Mouse (Mus musculus): ENCODE results near the gene Krtap10-4.
"Not testable (repeated sequence)": the region's sequence is repeated elsewhere in the genome, so short reads cannot be mapped to it uniquely, and the experiment has no call there.

The Krtap10-4 gene

DNA sequence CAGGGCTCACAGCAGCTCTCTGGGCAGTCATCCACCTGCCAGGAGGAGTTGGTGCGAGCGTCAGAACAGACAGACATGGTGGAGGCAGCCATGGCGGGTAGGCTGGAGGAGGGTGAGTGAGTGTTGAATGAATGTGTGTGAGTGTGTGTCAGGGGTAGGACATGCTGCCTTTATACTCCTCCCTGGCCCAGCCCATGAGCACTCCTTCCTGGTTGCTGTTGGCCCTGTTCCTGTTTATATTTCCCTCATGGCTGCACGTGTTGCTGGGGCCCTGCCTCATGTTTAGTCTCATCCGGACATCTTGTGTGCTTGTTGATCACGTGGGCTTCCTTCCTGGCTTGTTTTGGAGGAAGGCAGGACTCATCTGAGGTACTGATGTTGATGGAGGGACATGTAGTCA, at the start of gene Krtap10-4:
Krtap10-4 (minus strand) TSS at position 145 of the 400 bp plus-strand sequence.
- no peak for DNase-seq (ENCODE audit: low read depth)

DNA sequence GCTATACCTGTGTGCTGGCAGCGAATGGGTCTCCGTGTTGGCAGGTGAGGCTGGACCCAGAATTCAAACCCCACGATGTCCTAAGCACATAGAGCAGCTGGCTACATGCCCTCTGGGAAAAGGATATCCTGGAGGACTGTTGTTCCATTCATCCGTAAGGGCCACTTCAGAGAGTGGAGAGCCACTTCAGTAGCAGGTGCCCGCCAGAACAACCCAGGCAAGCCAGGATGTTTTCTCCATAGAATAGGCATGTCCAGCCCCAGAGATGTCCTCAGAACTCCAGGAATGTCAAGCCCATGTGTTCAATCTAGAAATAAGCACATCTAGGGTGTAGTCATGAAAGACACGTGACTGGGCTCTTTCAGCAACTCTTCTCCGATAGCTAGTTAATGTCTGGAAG, 42.8 kb upstream of the Krtap10-4 start:
- no peak for DNase-seq (ENCODE audit: low read depth)

DNA sequence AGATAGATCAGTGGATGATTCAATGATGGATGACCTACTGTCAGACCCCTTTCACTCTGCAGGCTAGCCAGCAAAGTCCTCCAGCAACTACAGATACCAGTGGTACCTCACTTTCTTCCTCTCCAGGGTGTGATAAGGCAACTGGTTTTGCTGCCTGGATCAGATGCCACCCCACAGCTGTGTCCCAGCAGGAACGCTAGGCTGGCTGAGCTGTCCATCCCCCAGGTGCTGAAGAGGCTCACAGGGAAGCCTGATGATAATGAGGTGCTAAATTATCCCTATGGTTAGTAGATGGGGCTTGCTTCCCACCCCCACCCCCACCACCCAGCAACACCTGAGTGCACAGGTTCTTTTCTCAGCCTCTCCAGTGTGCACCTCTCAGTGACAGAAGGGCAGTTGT, 40.7 kb upstream of the Krtap10-4 start:
- no peak for DNase-seq (ENCODE audit: low read depth)

DNA sequence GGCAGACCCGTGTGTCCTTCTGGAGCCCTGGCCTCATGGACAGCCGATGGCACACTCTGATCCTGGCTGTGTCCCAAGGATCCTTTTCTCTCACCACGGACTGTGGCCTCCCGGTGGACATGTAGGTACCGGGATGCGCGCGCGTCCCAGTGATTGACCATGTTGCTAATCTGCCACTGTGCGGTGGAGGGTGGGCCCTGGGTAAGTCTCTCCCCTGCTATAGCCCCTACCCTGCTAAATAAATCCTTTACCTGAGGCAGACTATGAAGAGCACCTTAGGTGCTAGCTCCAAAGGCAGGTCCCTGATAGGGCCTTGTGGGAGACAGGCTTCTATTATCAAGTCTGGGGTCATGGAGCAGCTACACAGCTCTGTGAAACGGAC, 37.9 kb upstream of the Krtap10-4 start:
- no peak for DNase-seq (ENCODE audit: low read depth)

DNA sequence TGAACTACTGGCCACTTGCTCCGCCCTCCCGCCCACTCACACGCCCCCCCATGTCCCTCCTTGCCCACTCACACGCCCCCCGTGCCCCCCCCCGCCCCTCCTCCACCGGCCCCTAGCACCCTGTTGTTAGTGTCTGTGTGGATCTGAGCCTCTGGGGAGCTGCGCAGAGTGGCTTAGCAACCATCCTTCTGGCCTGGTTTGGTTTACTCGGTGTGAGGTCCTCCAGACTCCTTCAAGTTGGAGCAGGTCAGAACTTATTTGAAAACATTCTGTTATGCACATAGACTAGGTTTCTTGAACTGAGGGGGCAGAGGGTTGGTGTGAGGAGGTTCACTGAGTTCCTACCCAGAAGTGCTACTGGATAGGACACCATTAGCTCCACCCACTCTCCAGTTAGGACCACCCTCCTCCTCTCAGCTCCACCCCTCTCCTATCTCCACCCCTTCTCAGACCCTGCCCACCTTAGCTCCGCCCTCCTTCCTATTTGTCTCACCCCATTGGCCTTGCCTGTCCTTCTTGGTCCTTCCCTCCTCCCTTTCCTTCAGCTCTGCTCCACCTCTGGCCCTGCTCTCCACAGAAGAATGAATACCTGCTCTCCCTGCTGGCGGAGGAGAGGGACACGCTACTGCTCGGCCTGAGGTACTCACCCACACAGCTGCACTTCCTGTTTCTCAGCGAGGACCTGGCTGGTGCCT, 37.3 kb upstream of the Krtap10-4 start:
- DNase-seq (ENCODE audit: low read depth): peak; percentile 50

DNA sequence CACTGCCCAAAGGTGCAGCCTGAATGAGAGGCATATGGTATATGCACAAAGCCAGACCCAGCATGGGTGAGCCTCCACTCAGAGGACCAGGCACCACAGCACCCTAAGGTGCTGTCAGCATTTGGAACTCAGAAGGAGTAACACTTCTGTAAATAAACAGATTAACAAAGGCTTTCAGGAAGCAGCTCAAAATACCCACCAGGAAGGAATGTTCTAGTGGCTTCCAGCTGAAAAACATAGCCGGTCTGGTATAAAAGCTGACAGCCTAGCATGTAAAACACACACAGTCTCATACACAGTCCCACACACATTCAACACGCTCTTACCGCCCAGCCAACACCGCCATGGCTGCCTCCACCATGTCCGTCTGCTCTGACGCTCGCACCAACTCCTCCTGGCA, 34.8 kb upstream of the Krtap10-4 start, which contains the start of gene Gm3285:
Gm3285 (plus strand) TSS at position 301 of the 400 bp plus-strand sequence.
- DNase-seq (ENCODE audit: low read depth): no peak

DNA sequence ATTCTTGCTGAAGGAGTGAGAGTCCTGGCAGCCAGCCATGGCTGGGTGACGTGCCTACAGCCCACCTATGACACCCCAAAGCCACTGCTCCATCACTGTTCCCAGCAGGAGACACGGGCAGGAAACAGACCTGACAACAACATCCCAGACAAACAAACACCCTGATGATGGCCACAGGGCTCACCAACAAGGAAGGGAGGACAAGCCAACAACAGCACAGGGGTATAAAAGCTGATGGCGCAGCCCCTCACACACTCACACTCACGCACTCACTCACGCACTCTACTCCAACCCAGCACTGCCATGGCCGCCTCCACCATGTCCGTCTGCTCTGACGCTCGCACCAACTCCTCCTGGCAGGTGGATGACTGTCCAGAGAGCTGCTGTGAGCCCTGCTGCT, 25.7 kb upstream of the Krtap10-4 start, which contains the start of gene Gm10318:
Gm10318 (plus strand) TSS at position 301 of the 400 bp plus-strand sequence.
- no peak for DNase-seq (ENCODE audit: low read depth)

DNA sequence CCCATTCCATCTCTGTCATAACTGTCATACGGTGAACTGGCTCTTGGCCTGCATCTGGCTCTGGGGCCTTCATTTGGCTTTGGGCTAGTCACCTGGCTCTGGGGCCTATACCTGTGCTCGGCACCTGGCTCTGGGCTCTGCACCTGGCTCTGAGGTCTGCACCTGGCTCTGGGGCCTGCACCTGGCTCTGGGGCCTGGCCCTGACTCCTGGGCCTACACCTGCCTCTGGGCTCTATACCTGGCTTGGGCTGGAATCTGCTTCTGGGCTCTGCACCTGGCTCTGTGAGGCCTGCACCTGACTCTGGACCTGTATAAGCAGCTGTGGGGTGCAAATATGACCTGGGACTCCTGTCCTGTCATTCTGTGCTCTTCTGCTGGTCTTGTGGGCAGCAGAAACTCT, 20.6 kb upstream of the Krtap10-4 start:
- DNase-seq (ENCODE audit: low read depth): no peak

DNA sequence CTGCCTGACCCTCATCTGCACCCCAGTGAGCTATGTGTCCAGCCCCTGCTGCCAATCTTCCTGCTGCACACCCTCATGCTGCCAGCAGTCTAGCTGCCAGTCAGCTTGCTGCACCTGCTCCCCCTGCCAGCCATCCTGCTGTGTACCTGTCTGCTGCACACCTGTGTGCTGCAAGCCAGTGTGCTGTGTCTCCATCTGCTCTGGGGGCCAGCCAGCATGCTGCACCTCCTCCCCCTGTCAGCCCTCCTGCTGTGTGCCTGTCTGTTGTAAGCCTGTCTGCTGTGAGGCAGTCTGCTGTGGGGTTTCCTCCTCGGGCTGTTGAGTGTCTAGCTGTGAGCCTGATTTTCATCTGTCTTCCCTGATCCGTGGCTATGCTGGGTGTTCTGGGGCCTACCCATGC, 20.1 kb upstream of the Krtap10-4 start:
- no peak for DNase-seq (ENCODE audit: low read depth)

DNA sequence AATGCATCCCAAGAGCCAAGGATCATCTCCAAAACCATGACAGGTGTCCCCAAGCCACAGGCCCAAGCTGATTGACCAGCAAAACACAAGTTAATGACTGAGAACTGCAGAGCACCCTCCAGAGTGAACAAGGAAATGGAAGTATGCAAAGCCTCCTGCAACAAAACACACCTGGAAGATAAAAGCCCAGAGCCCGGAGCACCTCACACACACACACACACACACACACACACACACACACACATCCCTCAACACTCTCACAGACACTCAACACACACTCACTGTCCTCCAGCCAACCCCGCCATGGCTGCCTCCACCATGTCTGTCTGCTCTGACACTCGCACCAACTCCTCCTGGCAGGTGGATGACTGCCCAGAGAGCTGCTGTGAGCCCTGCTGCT, 19.6 kb upstream of the Krtap10-4 start, which contains the start of gene Gm36176:
Gm36176 (plus strand) TSS at position 301 of the 400 bp plus-strand sequence.
- no peak for DNase-seq (ENCODE audit: low read depth)

DNA sequence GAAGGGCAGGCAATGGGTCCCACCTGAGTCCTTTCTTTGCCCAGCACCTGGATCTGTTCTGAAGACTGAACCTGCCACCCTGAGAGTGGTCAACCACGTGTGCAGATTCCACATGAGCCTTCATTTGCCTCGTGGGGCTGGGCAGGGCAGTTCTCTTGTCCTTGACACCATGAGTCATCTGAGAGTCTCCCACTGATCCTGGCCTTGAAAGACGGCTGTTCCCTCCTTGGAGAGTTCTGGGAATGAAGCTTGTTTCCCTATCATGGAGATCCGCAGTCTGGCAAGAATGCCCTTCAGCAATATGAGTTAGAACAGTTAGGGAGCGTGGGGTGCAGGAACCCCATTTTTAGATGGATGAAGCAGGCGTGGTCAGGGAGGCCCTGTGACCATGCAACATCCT, 12.1 kb upstream of the Krtap10-4 start:
- DNase-seq (ENCODE audit: low read depth): no peak

DNA sequence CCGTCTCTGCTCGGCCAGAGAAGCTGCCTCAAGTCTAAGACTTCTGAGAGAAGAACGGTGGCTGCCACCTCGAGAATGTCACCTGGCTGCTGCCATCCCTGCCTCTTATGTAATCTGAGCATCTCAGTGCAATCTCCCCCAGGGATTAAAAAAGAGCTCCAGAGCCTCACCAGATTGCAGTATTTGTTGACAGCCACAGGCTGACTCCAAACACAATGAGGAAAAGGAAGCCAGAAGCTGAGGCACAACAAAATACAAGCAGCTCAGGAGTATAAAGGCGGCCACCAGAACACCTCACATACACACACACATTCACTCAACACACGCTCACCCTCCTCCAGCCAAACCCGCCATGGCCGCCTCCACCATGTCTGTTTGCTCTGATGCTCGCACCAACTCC, 8.8 kb upstream of the Krtap10-4 start, which contains the start of gene Krtap10-10:
Krtap10-10 (plus strand) TSS at position 301 of the 400 bp plus-strand sequence.
- no peak for DNase-seq (ENCODE audit: low read depth)

DNA sequence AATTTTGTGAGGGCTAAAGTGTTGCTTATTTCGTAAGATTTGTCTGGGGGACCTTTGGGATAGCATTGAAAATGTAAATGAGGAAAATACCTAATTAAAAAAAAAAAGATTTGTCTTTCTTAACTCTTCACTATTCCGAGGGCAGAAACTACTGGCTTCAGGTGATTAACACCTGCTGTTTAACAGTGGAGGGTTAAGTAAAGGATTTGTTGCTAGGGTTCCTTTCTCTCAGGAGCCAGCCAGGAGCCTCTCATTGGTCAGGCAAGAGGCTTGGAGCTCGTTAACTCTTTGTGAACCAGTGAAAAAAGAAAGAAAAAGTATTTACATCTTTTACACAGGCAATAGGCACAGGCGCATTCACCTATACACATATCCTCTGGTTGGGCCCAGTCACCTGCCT, 7.7 kb downstream of the Krtap10-4 start:
- no peak for DNase-seq (ENCODE audit: low read depth)

DNA sequence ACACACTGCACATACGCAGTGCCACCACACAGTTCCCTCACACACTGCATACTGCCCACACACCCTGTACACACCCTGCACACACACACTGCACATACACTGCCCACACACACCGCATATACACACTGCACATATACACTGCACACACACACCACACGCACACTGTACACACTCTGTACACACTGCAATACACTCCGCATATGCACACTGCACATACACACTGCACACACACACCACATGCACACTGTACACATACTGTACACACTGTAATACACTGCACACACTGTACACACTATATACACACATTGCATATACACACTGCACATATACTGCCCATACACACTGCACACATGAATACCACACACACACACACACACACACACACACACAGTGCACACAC, 8.4 kb downstream of the Krtap10-4 start:
- no peak for DNase-seq (ENCODE audit: low read depth)

DNA sequence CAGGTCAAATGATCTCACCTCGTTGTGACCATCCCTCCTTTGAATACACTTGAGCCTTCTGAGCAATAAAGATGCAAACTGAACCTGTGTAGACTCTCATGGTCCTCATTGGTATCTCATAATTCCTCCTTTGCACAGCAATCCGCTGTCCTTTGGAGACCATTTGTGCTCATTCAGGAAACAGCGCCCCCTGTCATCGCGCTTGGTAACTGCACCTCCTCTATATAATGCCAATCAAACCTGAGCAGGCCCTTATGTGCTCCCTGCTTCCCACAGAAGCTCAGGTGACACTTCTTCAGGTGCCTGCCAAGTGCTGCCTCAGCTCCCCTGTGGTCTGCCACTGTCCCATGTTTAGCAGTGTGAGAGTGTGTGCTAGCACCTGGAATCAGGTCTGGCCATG, 11.4 kb downstream of the Krtap10-4 start:
- peak; percentile 7 for DNase-seq (ENCODE audit: low read depth)

DNA sequence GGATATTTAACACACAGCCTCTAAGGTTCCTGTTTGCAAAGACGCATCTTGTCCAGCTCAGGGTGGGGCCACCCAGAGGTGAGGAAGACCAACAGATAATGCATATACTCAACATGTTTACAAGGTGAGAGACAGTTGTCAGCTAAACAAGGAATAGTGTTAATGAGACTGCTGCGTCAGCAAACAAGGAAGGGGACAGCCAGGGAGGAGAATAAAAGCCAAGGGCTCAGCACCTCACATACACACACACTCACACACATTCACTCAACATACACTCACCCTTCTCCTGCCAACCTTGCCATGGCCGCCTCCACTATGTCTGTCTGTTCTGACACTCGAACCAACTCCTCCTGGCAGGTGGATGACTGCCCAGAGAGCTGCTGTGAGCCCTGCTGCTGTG, 12.5 kb downstream of the Krtap10-4 start, which contains the start of gene Gm2696:
Gm2696 (plus strand) TSS at position 301 of the 400 bp plus-strand sequence.
- DNase-seq (ENCODE audit: low read depth): no peak

DNA sequence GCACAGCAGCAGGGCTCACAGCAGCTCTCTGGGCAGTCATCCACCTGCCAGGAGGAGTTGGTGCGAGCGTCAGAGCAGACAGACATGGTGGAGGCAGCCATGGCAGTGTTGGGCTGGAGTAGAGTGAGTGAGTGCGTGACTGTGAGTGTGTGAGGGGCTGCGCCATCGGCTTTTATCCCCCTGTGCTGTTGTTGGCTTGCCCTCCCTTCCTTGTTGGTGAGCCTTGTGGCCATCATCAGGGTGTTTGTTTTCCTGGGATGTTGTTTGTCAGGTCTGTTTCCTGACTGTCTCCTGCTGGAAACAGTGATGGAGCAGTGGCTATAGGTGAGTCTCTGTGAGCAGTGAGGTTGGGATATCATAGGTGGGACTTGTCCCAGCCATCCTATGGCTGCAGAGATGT, 15.2 kb downstream of the Krtap10-4 start, which contains the start of gene Gm9507:
Gm9507 (minus strand) TSS at position 101 of the 400 bp plus-strand sequence.
- no peak for DNase-seq (ENCODE audit: low read depth)

DNA sequence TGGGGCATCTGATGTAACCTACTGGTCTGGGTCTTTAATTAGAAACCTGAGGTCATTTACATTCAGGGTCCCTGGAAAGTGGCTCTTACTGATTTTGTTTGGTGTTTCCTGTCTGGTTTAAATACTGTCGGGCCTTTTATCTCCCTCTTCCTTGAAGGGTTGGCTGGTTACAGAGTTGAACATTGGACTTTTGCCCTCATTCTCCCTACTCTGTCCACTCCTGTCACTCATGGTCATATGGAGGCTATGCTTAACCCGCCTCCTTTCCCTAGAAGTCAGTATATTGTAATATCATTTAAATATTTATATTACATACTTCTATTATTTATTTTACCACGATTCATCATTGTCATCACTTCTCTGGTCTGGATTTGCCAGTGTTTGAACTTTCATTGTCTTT, 22.8 kb downstream of the Krtap10-4 start:
- no peak for DNase-seq (ENCODE audit: low read depth)

DNA sequence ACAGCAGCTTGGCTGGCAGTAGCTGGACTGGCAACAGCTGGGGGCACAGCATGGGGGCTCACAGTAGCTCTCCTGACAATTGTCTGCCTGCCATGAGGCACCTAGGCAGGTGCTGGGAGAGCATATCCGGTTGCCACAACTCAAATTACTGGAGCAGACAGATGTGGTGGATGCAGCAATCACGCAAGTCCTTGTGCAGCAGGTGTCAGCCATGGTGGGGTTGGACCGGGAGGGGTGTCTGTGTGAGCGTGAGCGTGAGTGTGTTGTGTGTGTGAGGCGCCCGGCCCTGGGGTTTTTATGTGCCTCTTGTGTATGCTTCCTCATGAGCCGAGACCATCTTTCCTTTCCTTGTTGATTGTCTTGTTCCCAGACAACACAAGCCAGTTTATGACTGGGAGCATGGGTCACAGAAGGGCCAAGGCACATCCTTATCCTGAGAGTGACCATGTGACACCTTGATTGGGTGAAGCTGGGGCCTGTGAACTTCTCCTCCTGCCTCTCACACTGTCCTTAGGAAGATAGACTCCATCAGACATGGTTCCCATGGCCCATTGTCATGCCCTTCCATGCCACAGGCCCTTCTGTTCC, 27.9 kb downstream of the Krtap10-4 start, which contains the start of gene Gm19668:
Gm19668 (minus strand) TSS at position 213 of the 588 bp plus-strand sequence.
- DNase-seq (ENCODE audit: low read depth): no peak

DNA sequence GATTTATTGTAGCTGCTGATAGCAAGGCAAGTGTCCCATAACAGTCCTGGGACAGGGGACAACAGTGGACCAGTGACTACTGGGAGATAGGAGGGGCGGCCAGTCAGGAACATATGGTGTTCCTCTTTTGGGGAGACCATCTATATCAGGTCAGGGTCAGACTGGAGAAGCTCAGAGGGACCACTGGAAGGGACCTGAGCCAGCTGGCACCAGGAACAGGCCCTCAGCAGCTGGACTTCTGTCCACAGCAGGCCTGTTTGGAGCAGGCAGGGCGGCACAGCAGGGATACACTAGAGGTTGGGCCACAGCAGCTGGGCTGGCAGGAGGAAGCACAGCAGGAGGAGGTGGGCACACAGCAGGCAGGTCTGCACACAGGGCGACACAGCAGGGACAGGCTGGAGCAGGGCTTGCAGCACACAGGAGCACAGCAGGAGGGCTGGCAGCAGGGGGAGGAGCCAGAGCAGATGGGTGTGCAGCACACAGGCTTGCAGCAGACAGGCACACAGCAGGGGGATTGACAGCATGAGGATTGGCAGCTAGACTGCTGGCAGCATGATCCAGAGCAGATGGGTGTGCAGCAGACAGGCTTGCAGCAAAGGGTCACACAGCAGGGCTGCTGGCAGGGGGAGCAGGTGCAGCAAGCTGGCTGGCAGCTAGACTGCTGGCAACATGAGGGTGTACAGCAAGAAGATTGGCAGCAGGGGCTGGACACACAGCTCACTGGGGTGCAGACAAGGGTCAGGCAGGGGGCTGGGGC, 28.6 kb downstream of the Krtap10-4 start:
- not testable (repeated sequence) for DNase-seq (ENCODE audit: low read depth)

DNA sequence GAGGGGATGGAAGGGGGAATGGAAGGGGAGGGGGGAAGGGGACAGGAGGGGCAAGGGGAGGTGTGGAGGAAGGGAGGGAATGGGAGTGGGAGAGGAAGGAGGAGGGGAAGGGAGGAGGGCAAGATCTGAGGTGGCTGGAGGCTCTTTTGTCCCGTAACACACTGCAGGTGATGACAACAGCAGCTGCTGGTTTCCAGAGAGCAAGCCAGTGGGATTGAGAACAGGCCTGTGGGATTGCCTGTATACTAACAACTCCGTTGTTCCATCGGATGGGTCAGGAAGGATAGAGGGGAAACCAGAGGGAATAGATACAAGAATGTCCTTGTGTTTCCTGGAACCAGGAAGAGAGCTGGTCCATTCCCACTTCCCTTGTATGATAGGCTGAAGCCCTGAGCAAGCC, 29.2 kb downstream of the Krtap10-4 start:
- DNase-seq (ENCODE audit: low read depth): no peak

DNA sequence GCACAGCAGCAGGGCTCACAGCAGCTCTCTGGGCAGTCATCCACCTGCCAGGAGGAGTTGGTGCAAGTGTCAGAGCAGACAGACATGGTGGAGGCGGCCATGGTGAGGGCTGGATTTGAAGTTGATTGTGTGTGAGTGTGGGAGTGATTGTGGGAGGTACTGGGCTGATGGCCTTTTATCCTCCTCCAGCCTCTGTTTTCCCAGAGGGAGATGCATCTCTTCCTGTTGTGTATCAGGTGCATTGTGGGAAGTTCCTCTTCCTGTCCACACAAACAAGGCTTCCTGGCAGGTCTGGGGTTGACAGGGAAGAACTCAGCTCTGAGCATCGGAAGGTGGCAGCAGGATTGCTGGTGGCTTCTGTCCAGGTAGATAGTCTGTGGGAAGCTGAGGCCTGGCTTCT, 31.9 kb downstream of the Krtap10-4 start, which contains the start of gene Gm9639:
Gm9639 (minus strand) TSS at position 101 of the 400 bp plus-strand sequence.
- DNase-seq (ENCODE audit: low read depth): no peak
